Mouse (Mus musculus): ENCODE measurements around the gene Cbfb.

Cbfb gene

DNA sequence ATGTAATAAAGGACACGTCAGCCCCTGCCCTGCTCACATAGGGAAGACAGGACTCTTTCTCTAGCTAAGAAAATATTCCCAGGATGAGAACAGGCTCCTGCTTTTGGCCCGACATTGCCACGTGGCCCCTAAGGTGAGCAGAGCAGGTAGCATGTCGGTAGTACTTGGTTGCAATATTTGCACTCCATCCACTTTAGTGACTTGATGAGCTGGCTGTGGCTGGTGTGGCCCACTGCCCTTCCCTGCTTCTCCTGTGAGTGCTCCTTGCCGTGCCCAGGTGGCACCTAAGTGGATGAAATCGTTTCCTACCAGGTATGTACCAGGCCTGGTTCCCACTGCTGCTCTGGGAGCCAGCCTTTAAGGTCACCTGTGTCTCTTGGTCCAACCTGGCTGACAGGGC lies 81.5 kb downstream of the Cbfb start:
- no peak for DNase-seq (ENCODE audit: low read depth, low spot score)

DNA sequence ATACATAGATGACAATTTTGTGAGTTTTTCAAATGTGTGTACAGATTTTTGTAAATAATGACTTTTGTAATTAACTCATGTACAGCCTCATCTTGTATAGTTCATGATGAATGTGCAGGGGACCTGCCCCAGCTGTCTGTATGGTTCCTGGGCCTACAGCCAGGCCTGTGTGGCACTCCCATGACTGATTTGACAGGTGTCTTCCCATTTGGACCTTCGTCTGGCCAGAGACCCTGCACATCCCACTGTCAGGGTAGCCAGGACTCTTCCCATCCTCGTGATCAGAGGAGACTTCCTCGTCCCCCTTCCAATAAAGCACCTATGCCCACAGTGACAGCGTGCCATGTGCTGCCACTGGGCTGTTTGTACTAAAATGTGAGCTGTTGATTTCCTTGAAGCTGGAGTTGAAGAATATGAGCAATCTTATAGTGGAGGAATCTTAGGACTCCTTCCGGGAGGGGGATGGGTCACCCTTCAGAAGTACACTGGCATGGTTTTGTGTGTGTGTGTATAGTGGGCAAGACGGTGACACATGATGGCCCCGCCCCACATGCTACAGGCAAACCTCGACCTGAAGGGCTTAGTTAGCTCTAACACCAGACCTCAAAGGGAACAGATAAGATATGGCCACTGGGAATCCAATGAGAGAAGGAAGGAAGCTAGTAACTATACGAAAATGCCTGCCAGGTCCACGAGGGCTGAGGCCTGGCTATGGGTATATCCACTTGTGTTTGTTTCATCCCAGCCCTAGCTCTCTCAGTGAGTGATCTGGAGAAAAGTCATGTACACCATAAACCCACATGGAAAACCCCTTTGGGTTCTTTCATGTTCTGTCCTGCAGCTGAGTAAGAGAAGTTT lies 82.4 kb downstream of the Cbfb start:
- DNase-seq (ENCODE audit: low read depth, low spot score), result no peak

DNA sequence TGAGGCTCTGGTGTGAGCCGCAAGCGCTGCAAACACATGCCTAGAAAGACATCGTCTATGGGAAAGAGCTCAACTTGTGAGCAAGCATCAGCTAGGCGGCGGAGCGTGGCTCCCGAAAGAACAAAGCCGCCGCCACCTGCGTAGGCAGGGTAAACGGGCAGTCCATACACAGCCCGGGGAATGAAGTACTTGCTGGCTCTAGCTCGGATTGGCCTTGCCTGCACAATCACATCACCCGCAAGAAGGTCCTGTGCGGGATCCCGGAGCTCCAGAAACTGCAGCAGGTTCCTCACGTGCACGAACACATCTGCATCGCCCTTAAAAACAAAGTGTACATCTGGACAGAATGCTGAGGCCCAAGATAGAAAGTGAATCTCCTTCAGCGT lies 83.3 kb downstream of the Cbfb start:
- no peak for DNase-seq (ENCODE audit: low read depth, low spot score)

DNA sequence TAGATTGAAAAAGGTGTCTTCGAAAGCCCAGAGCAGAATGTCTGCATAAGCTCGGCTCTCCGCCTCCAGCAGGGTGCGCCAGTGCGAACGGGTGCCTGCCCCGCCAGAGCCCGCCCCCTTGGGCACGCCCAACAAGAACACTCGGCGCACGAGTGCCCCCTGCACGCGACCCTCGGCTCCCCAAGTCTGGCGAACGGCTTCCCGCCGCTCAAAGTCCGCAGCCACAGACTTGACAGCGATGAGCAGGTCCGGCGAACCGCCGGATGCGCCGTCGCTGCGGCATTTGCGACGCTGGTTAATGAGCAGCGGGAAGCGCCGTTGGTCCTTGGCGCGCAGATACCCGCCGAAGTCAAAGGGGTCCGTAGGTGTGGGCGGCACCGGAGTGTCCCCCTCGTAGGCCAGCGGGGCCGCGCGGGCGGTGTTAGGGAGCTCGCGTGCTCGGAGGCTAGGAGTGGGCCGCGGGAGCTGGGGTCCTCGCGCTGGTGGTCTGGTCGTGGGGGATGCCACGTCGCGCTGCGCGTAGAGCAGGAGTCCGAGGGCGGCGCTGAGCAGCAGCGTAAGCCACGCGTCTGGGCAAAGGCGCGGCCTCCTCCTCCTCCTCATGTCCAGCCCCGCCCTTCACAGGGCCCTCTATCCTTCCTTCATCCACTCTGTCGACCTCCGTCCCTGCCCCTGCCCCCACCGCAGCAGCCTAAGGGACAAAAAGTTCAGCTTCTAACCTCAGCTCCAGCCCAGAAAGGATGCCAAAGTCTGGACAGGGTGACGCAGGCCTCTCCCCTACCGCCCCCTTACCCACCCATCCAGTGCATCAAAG lies 83.9 kb downstream of the Cbfb start:
- DNase-seq (ENCODE audit: low read depth, low spot score), result peak; percentile 91

DNA sequence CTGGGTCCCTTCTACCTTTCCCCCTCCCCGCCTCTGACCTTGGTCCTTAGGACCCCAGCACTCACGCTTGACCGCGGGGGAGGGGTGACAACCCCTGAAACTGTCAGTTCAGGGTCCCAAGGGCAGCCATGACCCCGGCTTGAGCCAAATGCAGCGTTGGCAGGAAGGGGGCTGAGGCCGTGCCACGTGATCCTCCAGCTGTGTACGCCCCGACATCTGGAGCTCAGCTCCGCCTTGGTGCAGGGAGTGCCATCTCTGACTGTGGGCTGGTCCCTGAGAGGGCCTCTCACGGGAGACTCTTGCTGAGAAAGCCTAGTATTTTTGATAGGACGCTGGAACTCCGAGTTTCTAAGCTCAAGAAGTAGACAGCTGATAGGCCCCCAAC lies 84.5 kb downstream of the Cbfb start, which contains the start of gene B3gnt9:
TSS of gene B3gnt9 (minus strand) at position 188 of the 385 bp plus-strand sequence.
- peak; percentile 80 for DNase-seq (ENCODE audit: low read depth, low spot score)

DNA sequence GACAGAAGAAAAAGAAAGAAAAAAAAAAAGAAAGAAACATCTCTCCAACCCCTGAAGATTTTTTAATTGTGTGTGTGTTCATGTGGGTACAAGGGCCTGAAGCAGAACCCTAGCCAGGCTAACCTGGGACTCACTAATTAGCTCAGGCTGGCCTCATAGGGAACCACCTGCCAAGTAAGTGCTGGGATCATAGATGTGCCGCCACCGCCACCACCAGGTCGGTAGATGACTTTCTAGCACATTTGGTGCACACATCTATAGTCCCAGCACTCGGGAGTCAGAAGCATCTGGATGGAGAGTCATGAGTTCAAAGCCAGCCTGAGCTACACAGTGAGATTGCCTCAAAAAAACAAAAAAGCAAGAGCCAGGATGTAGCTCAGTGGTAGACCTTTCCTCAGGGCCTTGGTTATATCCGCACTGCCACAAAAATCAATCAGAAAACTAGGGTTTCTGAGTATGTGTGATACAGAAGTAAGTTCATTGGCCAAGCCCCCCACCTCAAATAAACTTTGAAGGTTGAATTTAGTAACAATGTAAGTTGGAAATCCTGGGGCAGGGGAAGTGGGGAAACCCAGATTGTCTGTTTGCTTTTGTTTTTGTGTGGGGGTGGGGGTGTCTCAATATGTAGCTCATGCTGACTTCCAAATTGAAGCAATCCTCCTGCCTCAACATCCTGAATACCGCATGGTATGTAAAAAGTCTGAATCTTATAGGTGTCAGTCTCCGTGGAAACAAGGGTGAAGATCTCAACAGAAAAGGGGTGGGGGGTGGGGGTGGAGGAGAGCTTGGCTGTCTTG lies 87.0 kb downstream of the Cbfb start:
- no peak for DNase-seq (ENCODE audit: low read depth, low spot score)

DNA sequence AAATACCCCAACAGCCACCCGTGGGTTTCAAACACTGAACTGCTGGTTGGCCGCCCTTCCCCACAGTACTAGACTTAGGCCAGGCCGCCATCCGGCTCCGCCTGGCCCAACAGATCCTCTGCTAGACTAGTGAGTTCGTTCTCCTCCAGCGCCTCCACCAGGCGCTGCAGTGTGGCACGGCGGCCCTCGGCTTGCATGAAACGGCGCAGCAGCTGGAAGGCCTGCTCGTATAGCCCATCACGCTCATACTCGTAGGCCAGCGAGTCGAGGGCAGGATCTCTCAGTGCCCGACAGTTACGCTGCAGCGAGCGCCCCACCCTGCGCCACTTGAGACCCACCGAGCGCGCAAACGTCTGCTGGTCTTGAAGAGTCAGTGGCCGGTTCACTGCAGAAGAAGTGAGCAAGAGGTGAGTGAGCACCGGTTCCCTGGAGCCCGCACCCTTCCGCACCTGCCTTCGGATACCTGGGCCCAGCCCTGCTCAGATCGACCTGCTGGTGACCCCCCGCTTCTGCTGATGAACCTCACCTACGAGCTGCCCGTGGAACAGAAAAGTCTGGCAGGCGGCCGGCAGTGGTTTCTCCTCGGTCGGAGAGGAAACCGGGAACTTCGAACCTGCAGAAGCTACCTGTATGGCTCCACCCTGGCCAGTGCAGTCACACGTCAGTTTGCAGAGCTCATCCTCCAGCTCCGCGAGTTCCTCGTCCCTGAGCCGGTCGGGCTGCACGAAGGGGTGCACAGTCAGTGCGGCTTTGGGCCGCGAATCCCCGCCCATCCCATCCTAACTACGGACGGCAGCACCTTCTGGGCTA lies 88.6 kb downstream of the Cbfb start:
- peak; percentile 63 for DNase-seq (ENCODE audit: low read depth, low spot score)

DNA sequence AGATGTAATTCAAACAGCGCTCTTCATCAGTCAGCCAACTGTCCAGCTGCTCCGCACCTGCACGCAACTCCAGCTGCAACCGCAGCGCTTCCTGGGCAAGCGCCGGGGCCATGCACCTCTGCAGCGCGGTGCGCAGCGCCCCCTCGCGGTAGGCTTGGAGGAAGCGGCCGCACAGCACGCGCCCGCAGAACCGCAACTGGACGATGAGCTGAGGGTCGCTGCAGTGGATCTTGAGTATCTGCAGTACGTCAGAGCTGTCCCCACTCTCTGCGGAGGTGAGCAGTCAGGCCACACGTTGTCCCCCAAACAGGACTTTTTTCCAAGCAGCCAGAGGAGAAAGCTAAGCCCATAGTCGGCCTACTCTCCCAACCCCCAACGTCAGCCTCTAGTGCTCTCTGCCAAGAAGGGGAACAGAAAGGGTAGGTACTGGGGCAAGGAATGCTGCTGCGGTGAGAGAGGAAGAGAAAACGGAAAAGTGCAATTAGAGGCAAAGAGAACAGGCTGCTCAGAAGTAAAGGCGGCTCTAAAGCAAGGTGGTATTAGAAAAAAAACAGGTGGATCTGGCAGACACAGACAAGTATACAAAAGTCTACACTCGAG lies 89.3 kb downstream of the Cbfb start:
- peak; percentile 82 for DNase-seq (ENCODE audit: low read depth, low spot score)

DNA sequence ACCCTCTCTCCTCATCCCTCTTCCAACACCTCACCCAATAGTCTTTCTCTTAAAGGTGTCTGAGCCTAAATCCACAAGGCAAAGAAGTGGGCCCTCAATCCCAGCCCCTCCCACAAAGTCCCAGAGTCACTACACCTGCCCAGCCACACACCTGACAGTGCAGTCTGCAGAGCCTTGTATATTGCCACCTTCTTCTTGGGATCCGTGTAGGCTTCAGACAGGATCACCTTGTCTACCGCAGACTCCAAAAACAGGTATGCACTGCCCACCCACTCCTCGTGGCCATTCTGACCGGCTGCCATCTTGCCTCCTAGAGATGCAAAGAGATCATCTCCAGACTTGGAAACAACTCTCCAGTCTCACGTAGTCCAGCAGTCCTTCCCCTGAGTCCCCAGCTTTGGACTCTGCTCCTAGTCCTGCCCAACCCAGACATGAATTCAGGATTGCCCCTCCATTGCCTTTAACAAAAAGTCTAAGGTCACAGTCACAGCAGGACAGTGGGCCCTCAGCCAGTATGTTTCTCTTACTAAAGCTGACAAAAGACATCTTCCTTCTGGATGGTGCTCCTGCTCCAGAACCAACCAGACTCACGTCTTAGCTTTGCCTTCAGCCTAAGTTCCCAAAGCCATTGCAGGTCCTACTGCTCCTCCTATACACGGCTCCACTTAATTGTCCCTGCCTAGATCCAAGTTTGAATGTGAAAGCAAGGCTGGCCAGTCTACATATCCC lies 90.1 kb downstream of the Cbfb start:
- no peak for DNase-seq (ENCODE audit: low read depth, low spot score)

DNA sequence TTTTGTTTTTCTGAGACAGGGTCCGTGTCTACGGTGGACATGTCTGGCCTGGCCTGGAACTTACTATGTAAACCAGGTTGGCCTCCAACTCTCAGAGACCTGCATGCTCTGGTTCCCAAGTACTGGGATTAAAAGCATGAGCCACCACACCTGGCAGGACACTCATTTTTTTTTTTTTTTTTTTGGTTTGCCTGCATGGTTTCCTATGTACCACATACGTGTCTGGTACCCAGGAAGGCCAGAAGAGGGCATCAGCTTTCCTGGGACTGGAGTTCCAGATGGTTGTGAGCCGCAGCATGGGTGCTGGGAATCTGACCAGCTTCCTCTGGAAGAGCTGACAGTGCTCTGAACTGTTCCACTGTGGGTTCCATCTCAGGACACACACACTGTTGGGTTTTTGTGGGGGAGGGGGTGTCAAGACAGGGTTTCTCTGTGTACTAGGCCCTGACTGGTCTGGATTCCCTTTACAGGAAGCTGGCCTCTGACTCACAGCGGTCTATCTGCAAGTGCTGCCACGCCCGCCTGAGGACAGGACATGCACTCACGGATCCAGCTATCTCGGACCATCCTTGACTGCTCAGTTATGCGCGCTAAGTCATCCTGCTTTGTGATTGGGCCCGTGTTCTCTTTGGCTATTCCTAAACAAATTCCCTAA lies 91.0 kb downstream of the Cbfb start:
- DNase-seq (ENCODE audit: low read depth, low spot score), result no peak

DNA sequence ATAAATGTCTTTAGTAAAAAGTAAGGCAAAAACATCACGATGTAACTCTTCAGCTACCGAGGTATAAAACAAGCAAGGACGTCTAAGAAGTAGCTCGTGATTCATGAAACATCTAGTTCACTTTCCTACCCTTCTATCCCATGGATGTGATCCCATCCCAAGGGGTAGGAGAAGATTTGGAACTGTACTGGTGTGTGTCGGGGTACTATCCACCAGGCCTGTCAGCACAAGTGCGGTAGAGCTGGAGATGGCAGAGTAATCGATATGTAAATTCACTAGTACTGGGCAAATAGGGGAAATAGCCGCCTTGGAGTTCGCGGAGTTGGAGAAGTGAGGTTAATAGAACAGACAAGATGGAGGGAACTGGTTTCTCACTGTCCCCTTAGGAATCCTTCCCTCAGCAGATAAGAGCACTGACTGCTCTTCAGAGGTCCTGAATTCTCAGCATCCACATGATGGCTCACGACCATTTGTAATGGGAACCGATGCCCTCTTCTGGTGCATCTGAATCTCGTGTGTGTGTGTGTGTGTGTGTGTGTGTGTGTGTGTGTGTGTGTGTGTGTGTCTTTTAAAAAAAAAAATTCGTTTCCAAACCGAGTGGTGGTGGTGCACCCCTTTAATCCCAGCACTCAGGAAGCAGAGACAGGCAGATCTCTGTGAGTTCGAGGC lies 92.9 kb downstream of the Cbfb start:
- no peak for DNase-seq (ENCODE audit: low read depth, low spot score)

DNA sequence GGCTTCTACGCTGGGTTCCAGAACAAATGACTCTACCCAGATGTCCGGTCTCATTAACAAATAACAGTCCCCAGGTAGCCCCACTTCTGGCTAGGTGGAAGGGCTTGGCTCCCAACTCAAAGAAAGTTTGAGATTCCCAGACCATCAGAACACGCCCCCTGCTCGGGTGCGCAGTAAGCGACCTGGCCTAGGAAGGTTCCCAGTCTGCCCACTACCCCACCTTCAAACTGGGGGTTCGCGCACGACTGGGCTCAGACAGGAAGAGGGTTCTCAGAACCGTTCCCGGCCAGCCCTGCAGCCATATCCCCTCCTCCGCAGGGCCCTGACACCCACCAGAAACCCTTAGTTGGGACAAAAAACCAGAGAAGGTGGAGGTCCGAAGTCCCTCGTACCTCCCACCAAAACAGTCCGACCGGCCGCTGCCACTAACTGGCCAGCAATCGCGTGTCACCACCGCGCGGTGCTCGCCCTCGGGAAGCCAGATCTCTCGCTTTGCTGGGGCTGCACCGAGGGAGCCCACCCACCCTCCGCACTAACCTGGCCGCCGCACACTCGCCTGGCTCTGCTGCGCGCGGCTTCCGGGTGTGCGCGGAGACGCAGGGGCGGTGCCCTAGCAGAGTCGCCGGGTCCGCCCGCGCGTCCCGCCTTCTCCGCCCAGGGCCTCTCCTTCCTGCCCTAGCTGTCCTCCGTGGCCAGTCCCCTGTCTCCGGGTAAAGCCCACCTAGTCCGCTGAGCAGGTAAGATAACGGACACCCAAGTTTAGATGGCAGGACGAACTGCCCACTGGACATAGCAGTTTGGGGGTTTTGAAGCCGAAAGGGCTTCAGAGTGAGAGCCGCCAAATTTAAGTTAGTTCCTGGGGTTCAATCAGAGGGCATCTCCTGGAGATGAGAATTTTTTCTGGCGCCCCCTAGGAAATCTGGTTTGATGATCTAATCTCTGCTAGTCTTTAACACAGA lies 93.8 kb downstream of the Cbfb start, which contains the start of the genes Tradd and Fbxl8:
TSS of gene Tradd (minus strand) at position 586 of the 959 bp plus-strand sequence.
TSS of gene Fbxl8 (plus strand) at position 625 of the 959 bp plus-strand sequence.
- DNase-seq (ENCODE audit: low read depth, low spot score), result peak; percentile 66

DNA sequence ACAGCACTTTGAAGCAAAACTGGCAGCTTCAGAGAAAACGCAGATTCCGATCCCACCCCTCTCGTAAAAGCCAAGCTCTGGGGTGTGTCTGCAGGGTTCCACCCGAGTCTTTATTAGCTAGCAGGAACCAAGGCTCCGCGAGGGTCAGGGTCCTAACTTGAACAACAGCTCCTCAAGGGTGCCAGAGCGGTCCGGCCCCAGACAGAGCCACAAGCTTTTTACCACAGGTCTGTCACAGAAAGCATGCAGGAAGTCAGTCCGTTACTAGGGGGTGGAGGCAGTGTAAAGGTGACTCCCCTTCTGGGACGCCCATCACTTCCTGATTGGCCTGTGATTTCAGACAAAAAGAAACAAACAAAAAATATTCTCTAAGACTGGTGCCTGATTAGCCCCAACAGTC lies 94.7 kb downstream of the Cbfb start:
- no peak for DNase-seq (ENCODE audit: low read depth, low spot score)

DNA sequence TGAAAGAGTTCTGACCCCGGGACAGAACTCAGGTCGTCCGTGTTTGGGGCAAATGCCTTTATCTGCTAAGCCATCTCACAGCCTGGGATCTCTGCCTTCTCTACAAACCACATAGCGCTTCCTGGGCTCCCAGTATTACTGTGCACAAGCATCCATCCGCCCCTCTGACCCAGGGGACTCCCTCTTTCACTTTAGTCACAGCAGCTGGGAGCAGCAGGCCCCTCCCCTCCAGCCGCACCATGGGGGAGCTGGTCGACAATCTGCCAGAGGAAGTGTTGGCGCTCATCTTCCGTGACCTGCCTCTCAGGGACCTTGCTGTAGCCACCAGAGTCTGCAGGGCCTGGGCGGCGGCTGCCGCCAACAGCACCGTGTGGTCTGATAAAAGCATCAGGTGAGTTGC lies 96.3 kb downstream of the Cbfb start:
- no peak for DNase-seq (ENCODE audit: low read depth, low spot score)
